Mouse (Mus musculus): ENCODE results near the gene Dennd5b. TPM values are rescaled to one million over a fixed set of nuclear protein-coding genes. Genes with fewer than 3 reads are reported as not detected.
"Not testable (repeated sequence)": the region's sequence is repeated elsewhere in the genome, so short reads cannot be mapped to it uniquely, and the experiment has no call there.

The Dennd5b gene
- polyA plus RNA-seq, 1 experiment from 2014 or later = 5.9 TPM

DNA sequence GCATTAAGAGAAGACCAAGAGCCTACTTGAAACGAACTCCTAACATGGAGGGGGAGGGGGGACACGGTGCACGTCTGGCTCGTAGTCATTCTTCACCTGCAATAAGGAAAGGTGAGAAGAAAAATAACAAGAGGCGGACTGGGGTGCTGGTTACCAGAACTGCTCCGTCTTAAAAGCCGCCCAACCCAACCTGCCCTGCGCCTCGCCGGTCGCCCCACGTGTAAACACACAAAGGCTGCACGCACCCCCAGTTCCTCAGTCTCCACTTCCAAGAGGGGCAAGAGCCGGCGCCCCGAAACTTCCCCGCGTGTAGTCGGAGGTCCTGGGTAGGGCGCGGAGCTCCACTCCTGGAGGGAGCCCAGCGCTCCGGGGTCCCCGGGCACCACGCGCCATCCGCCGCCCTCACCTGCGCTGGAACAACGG, 157.1 kb downstream of the Dennd5b start:
- no peak for ATAC-seq (ENCODE audit: low FRiP score, low TSS enrichment)
- H3K9me3 ChIP-seq (ENCODE audit: low read length) = no peaks in the 10 kb centered on the region
- H3K36me3 ChIP-seq (ENCODE audit: insufficient read depth, low read length) = 0 out of 2 replicates have a peak, but pooled peaks cover 4% of the 10 kb centered on the region
- H3K27me3 ChIP-seq (ENCODE audit: insufficient read depth, low read length) = no peaks in the 10 kb centered on the region
- peak overlapping the region; percentile 97 for H3K27ac ChIP-seq (ENCODE audit: low read length)
- peak overlapping the region; percentile 95 for H3K4me3 ChIP-seq (ENCODE audit: low read length)
- peak overlapping the region; percentile 84 for H3K4me2 ChIP-seq (replicated peaks; ENCODE audit: low read depth, low read length)
- H3K9ac ChIP-seq (replicated peaks; ENCODE audit: low read length) = peak overlapping the region; percentile 98
- WGBS = 0% methylated on average over 30 of the region's 30 CpGs
- peaks cover 25% of the 10 kb centered on the region for H3K4me1 ChIP-seq (ENCODE audit: insufficient read depth, low read length)

DNA sequence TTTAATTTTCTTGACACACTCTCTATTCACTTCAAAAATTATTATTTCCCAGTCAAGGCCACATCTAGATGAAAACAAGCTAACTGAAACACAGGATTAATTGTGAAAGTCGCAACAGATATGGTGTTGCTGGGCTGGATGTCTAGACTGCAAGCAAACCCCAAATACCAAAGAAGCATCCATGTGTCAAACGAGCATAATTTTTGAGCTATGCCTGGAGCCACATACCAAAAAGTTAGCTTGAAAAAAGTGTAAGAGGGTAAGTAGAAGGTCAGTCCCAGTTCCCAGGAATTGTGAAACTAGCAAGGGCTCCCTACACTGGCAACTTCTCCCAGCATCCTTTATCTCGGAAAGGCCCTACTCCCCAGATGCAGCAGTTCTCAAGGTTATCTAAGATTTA, 157.8 kb downstream of the Dennd5b start:
- H3K9me3 ChIP-seq (ENCODE audit: low read length) = no peaks in the 10 kb centered on the region
- 7% methylated on average over 3 of the region's 3 CpGs for WGBS
- no peak for ATAC-seq (ENCODE audit: low FRiP score, low TSS enrichment)
- H3K4me2 ChIP-seq (replicated peaks; ENCODE audit: low read depth, low read length) = peak overlapping the region; percentile 84
- peak overlapping the region; percentile 98 for H3K9ac ChIP-seq (replicated peaks; ENCODE audit: low read length)
- no peaks in the 10 kb centered on the region for H3K27me3 ChIP-seq (ENCODE audit: insufficient read depth, low read length)
- peak overlapping the region; percentile 97 for H3K27ac ChIP-seq (ENCODE audit: low read length)
- peaks cover 26% of the 10 kb centered on the region for H3K4me1 ChIP-seq (ENCODE audit: insufficient read depth, low read length)
- H3K36me3 ChIP-seq (ENCODE audit: insufficient read depth, low read length) = 0 out of 2 replicates have a peak, but pooled peaks cover 4% of the 10 kb centered on the region
- H3K4me3 ChIP-seq (ENCODE audit: low read length) = peak overlapping the region; percentile 95

GRCm38 (mm10) chr6:148942406-148942805, 159.1 kb downstream of the Dennd5b start:
- no peak for ATAC-seq (ENCODE audit: low FRiP score, low TSS enrichment)
- Histone ChIP-seq H3K9ac (replicated peaks; ENCODE audit: low read length) (no peak overlapping the region), H3K4me1 (ENCODE audit: insufficient read depth, low read length) (peaks cover 32% of the 10 kb centered on the region), H3K9me3 (ENCODE audit: low read length) (no peaks in the 10 kb centered on the region), H3K27me3 (ENCODE audit: insufficient read depth, low read length) (no peaks in the 10 kb centered on the region), H3K27ac (ENCODE audit: low read length) (no peak overlapping the region), H3K4me3 (ENCODE audit: low read length) (no peak overlapping the region), H3K4me2 (replicated peaks; ENCODE audit: low read depth, low read length) (no peak overlapping the region), H3K36me3 (ENCODE audit: insufficient read depth, low read length) (0 out of 2 replicates have a peak, but pooled peaks cover 4% of the 10 kb centered on the region)
- WGBS = 75% methylated on average over 4 of the region's 4 CpGs

- no peaks in the 10 kb centered on the region for H3K9me3 ChIP-seq (ENCODE audit: low read length)
- 56% methylated on average over 5 of the region's 5 CpGs for WGBS
- H3K4me1 ChIP-seq (ENCODE audit: insufficient read depth, low read length) = peaks cover 32% of the 10 kb centered on the region
- no peak overlapping the region; the same call in 1 of the 2 replicates for H3K4me2 ChIP-seq (replicated peaks; ENCODE audit: low read depth, low read length)
- H3K4me3 ChIP-seq (ENCODE audit: low read length) = no peak overlapping the region
- peak overlapping the region; percentile 34; the same call in 1 of the 2 replicates for H3K27ac ChIP-seq (ENCODE audit: low read length)
- H3K9ac ChIP-seq (replicated peaks; ENCODE audit: low read length) = 0 out of 2 replicates have a peak overlapping the region, but pooled peaks have one; percentile 35
- H3K36me3 ChIP-seq (ENCODE audit: insufficient read depth, low read length) = 0 out of 2 replicates have a peak, but pooled peaks cover 4% of the 10 kb centered on the region
- no peak for ATAC-seq (ENCODE audit: low FRiP score, low TSS enrichment)
- H3K27me3 ChIP-seq (ENCODE audit: insufficient read depth, low read length) = no peaks in the 10 kb centered on the region
Measured at GRCm38 (mm10) chr6:148941880-148942279, 159.6 kb downstream of the Dennd5b start.

DNA sequence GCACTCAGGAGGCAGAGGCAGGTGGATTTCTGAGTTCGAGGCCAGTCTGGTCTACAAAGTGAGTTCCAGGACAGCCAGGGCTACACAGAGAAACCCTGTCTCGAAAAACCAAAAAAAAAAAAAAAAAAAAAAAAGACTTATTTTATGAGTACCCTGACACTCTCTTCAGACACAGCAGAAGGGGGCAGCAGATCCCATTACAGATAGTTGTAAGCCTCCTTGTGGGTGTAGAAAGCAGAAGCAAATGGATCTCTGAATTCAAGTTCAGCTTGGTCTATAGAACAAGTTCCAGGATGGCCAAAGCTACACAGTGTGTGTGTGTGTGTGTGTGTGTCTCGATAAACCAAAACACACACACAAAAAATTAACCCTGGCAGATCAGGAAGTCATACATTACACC, 161.1 kb downstream of the Dennd5b start:
- 83% methylated on average over 2 of the region's 3 CpGs for WGBS
- not testable (repeated sequence) for H3K36me3 ChIP-seq (ENCODE audit: insufficient read depth, low read length); ATAC-seq (ENCODE audit: low FRiP score, low TSS enrichment)

More for the DNA sequence above, 161.1 kb downstream of the Dennd5b start:
- not testable (repeated sequence) for H3K9me3 ChIP-seq (ENCODE audit: low read length); H3K27ac ChIP-seq (ENCODE audit: low read length); H3K9ac ChIP-seq (replicated peaks; ENCODE audit: low read length); H3K4me2 ChIP-seq (replicated peaks; ENCODE audit: low read depth, low read length); H3K4me3 ChIP-seq (ENCODE audit: low read length); H3K27me3 ChIP-seq (ENCODE audit: insufficient read depth, low read length)
- H3K4me1 ChIP-seq (ENCODE audit: insufficient read depth, low read length) = peaks cover 44% of the 10 kb centered on the region

Other genes with a start within 250 kb of the Dennd5b start
- 18.0 and 19.0 TPM in 2 replicates for gene Caprin2, start 205.4 kb downstream of the Dennd5b start, polyA plus RNA-seq (2015; fragmentation: Nextera tagmentation; extraction: Ambion mirVana)
- 142 and 145 TPM in 2 replicates for gene Sinhcaf, start 155.2 kb downstream of the Dennd5b start, polyA plus RNA-seq (2015; fragmentation: Nextera tagmentation; extraction: Ambion mirVana)
- not detected in 2 replicates for gene Gm10203, start 28.5 kb upstream of the Dennd5b start, polyA plus RNA-seq (2015; fragmentation: Nextera tagmentation; extraction: Ambion mirVana)
- 21.5 and 21.6 TPM in 2 replicates for gene Etfbkmt, start 38.2 kb upstream of the Dennd5b start, polyA plus RNA-seq (2015; fragmentation: Nextera tagmentation; extraction: Ambion mirVana)
- 27.1 and 32.0 TPM in 2 replicates for gene Amn1, start 87.0 kb upstream of the Dennd5b start, polyA plus RNA-seq (2015; fragmentation: Nextera tagmentation; extraction: Ambion mirVana)
- gene Resf1, start 207.7 kb upstream of the Dennd5b start, polyA plus RNA-seq (2015; fragmentation: Nextera tagmentation; extraction: Ambion mirVana) = 45.4 and 58.4 TPM in 2 replicates

All from kidney, embryonic 16.5 days (tissue).